Mouse (Mus musculus): ENCODE data around the gene Armc12. TPM values are rescaled to one million over a fixed set of nuclear protein-coding genes. Genes with fewer than 3 reads are reported as not detected.

Armc12 gene
- total and polyA plus RNA-seq, 3 experiments, result 0.15 TPM; not detected in 2

- Histone ChIP-seq H3K79me2 (ENCODE audit: control insufficient read depth, insufficient read depth, low read length, poor library complexity) (no peaks in the 10 kb centered on the region), H3K27ac (ENCODE audit: control insufficient read depth, low read depth, low read length) (no peak overlapping the region), H3K36me3 (ENCODE audit: control insufficient read depth in 1 of 2, insufficient read depth in 2 of 2, low read length in 2 of 2) (no peaks in the 10 kb centered on the region), H3K27me3 (ENCODE audit: control insufficient read depth in 1 of 2, insufficient read depth in 2 of 2, low read length in 2 of 2) (no peaks in the 10 kb centered on the region), H3K4me3 (ENCODE audit: control insufficient read depth in 1 of 2, insufficient read depth in 1 of 2, low read depth in 2 of 2, low read length in 2 of 2) (no peak overlapping the region), H3K9ac (ENCODE audit: control insufficient read depth, low read depth, low read length, poor library complexity, severe bottlenecking) (no peak overlapping the region), H3K4me1 (ENCODE audit: control insufficient read depth in 1 of 2, insufficient read depth in 2 of 2, low read length in 2 of 2) (no peaks in the 10 kb centered on the region), H3K9me3 (replicated peaks; ENCODE audit: insufficient read depth, low read length) (no peaks in the 10 kb centered on the region)
- DNase-seq (ENCODE audit: low read depth, low spot score), result no peak
- TF ChIP-seq UBTF (IDR thresholded peaks at IDR 0.05; ENCODE audit: borderline replicate concordance, insufficient read depth, low read depth, low read length) (no peak), RAD21 (IDR thresholded peaks at IDR 0.05; ENCODE audit: low read depth, low read length) (peak; percentile 37), CTCF (IDR thresholded peaks at IDR 0.05 in 2 of 3, conservative IDR thresholded peaks at IDR 0.05 in 1 of 3; ENCODE audit: control insufficient read depth in 1 of 3, insufficient read depth in 1 of 3, low read depth in 2 of 3, low read length in 3 of 3, poor library complexity in 1 of 3, severe bottlenecking in 1 of 3) (peak; percentile 49 to 55 (median 50); a peak in 5 of 6 replicates), SMC3 (IDR thresholded peaks at IDR 0.05; ENCODE audit: low read depth, low read length) (peak; percentile 14; the same call in 1 of the 2 replicates)
Observed at GRCm38 (mm10) chr17:28537881-28538280, 7.3 kb downstream of the Armc12 start.

DNA sequence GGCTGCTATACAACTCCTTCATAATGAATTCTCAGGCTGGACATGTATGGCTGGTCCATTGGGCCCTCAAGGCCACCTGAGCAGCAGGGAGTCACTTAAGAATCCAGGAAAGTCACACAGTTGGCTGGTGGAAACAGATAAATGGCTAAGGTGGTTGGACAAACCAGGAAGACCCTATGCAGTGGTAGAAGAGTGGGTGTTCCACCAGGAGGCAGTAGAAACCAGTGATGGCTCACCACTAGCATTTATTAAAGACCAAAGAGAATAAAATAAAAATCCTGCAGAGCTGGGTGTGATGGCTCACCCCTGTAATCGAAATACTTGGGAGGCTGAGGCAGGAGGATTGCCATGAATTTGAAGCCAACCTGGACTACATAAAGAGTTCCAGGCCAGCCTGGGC, 16.3 kb downstream of the Armc12 start:
- DNase-seq (ENCODE audit: low read depth, low spot score), result peak; percentile 16

DNA sequence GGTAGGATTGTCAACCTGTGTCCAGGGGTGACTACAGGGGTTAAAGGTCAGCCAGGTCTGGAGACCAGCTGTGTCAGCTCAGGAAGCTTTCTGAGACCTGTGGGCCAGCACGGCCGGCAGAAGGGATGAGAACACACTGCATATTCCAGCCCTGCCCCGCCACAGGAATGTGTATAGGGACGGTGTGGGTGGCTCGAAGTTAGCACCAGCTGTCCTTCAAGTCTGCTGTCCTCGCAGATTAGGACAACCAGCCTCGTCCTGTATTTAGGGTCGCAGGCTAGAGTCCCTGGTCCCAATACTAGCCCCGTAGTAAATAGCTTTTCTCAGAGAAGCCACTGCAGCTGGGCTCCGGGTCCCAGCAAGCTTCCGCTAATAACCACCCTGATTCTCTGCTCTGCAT, 17.9 kb downstream of the Armc12 start:
- no peak overlapping the region for H3K9ac ChIP-seq (ENCODE audit: control insufficient read depth, low read depth, low read length, poor library complexity, severe bottlenecking)
- peaks cover 4 to 9% of the 10 kb centered on the region in 2 experiments for H3K27me3 ChIP-seq (ENCODE audit: control insufficient read depth in 1 of 2, insufficient read depth in 2 of 2, low read length in 2 of 2)

More for the DNA sequence above, 16.3 kb downstream of the Armc12 start:
- no peaks in the 10 kb centered on the region for H3K4me1 ChIP-seq (ENCODE audit: control insufficient read depth in 1 of 2, insufficient read depth in 2 of 2, low read length in 2 of 2)
- H3K79me2 ChIP-seq (ENCODE audit: control insufficient read depth, insufficient read depth, low read length, poor library complexity), result no peaks in the 10 kb centered on the region
- no peak overlapping the region for H3K4me3 ChIP-seq (ENCODE audit: control insufficient read depth in 1 of 2, insufficient read depth in 1 of 2, low read depth in 2 of 2, low read length in 2 of 2)
- H3K27ac ChIP-seq (ENCODE audit: control insufficient read depth, low read depth, low read length), result no peak overlapping the region
- TF ChIP-seq SMC3 (IDR thresholded peaks at IDR 0.05; ENCODE audit: low read depth, low read length) (peak; percentile 41), CTCF (IDR thresholded peaks at IDR 0.05 in 2 of 3, conservative IDR thresholded peaks at IDR 0.05 in 1 of 3; ENCODE audit: control insufficient read depth in 1 of 3, insufficient read depth in 1 of 3, low read depth in 2 of 3, low read length in 3 of 3, poor library complexity in 1 of 3, severe bottlenecking in 1 of 3) (peak in 2 of 3 experiments; percentile 12 to 43; a peak in 2 of 6 replicates), ZC3H11A (IDR thresholded peaks at IDR 0.05; ENCODE audit: low read depth, low read length) (no peak), RAD21 (IDR thresholded peaks at IDR 0.05; ENCODE audit: low read depth, low read length) (peak; percentile 35)
- H3K9ac ChIP-seq (ENCODE audit: control insufficient read depth, low read depth, low read length, poor library complexity, severe bottlenecking), result no peak overlapping the region
- no peaks in the 10 kb centered on the region for H3K36me3 ChIP-seq (ENCODE audit: control insufficient read depth in 1 of 2, insufficient read depth in 2 of 2, low read length in 2 of 2)
- H3K27me3 ChIP-seq (ENCODE audit: control insufficient read depth in 1 of 2, insufficient read depth in 2 of 2, low read length in 2 of 2), result peaks cover 4 to 9% of the 10 kb centered on the region in 2 experiments
- no peaks in the 10 kb centered on the region for H3K9me3 ChIP-seq (replicated peaks; ENCODE audit: insufficient read depth, low read length)

More for the DNA sequence above, 17.9 kb downstream of the Armc12 start:
- no peaks in the 10 kb centered on the region for H3K79me2 ChIP-seq (ENCODE audit: control insufficient read depth, insufficient read depth, low read length, poor library complexity)
- H3K27ac ChIP-seq (ENCODE audit: control insufficient read depth, low read depth, low read length), result no peak overlapping the region
- H3K36me3 ChIP-seq (ENCODE audit: control insufficient read depth in 1 of 2, insufficient read depth in 2 of 2, low read length in 2 of 2), result no peaks in the 10 kb centered on the region; a peak in 1 of 4 replicates
- TF ChIP-seq CTCF (IDR thresholded peaks at IDR 0.05 in 2 of 3, conservative IDR thresholded peaks at IDR 0.05 in 1 of 3; ENCODE audit: control insufficient read depth in 1 of 3, insufficient read depth in 1 of 3, low read depth in 2 of 3, low read length in 3 of 3, poor library complexity in 1 of 3, severe bottlenecking in 1 of 3) (no peak), ELF1 (IDR thresholded peaks at IDR 0.05; ENCODE audit: low read depth, low read length) (no peak), SMC3 (IDR thresholded peaks at IDR 0.05; ENCODE audit: low read depth, low read length) (no peak), E2F4 (IDR thresholded peaks at IDR 0.05; ENCODE audit: borderline replicate concordance, low read depth, low read length) (no peak), HCFC1 (IDR thresholded peaks at IDR 0.05; ENCODE audit: low read depth, low read length) (no peak), EP300 (IDR thresholded peaks at IDR 0.05; ENCODE audit: low read depth in 1 of 2, low read length in 2 of 2) (no peak), USF2 (IDR thresholded peaks at IDR 0.05; ENCODE audit: borderline replicate concordance in 1 of 2, insufficient read depth in 1 of 2, low read depth in 1 of 2, low read length in 2 of 2) (no peak), MYB (IDR thresholded peaks at IDR 0.05; ENCODE audit: low read depth, low read length) (no peak), CHD2 (IDR thresholded peaks at IDR 0.05; ENCODE audit: low read length) (no peak), TCF12 (IDR thresholded peaks at IDR 0.05; ENCODE audit: low read depth, low read length) (no peak), POLR2AphosphoS5 (IDR thresholded peaks at IDR 0.05; ENCODE audit: borderline replicate concordance, low read depth, low read length) (no peak), KAT2A (conservative IDR thresholded peaks at IDR 0.05; ENCODE audit: low read depth, low read length) (no peak), MAFK (IDR thresholded peaks at IDR 0.05; ENCODE audit: borderline replicate concordance, low read depth, low read length) (no peak), MAX (IDR thresholded peaks at IDR 0.05; ENCODE audit: low read length) (no peak), MAZ (IDR thresholded peaks at IDR 0.05; ENCODE audit: low read depth, low read length) (no peak), RAD21 (IDR thresholded peaks at IDR 0.05; ENCODE audit: low read depth, low read length) (no peak), ZNF384 (IDR thresholded peaks at IDR 0.05; ENCODE audit: low read depth, low read length) (no peak), BHLHE40 (IDR thresholded peaks at IDR 0.05; ENCODE audit: borderline replicate concordance, low read depth, low read length) (no peak), ETS1 (IDR thresholded peaks at IDR 0.05; ENCODE audit: low read depth, low read length) (no peak), TBP (IDR thresholded peaks at IDR 0.05; ENCODE audit: low read depth, low read length) (no peak)
- H3K4me1 ChIP-seq (ENCODE audit: control insufficient read depth in 1 of 2, insufficient read depth in 2 of 2, low read length in 2 of 2), result no peaks in the 10 kb centered on the region
- no peaks in the 10 kb centered on the region for H3K9me3 ChIP-seq (replicated peaks; ENCODE audit: insufficient read depth, low read length)
- DNase-seq (ENCODE audit: low read depth, low spot score), result no peak
- H3K4me3 ChIP-seq (ENCODE audit: control insufficient read depth in 1 of 2, insufficient read depth in 1 of 2, low read depth in 2 of 2, low read length in 2 of 2), result no peak overlapping the region
